Mouse (Mus musculus): Measurements from ENCODE around the gene Srprb. TPM values are rescaled to one million over a fixed set of nuclear protein-coding genes. Genes with fewer than 3 reads are reported as not detected.

The Srprb gene
- 26.9 and 27.0 TPM in 2 replicates for polyA plus RNA-seq (2015; fragmentation: Nextera tagmentation; extraction: Ambion mirVana)

- peak; percentile 91 for DNase-seq (ENCODE audit: low spot score)
Measured at GRCm38 (mm10) chr9:103201561-103202260, at the start of gene Srprb. Gene Srprb (minus strand): TSS chr9:103202137.

DNA sequence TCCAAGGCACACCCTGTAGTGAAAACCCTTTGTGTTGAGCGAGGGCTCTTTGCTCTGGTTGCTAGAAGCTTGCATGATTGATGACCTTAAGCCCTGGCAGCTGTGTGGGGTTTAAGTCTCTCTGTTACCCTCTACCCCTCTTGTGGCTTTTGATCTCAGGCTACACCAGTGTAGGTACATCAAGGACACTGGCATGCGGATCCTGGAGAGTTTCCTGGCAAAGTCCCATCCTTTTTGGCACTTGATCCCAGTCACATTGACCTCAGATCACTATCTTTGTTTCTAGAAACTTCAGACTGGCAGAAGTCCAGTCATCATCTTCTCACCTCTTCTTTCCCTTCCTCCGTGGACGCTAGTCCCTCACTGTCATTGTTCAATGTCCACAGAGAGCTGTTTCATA, 46.7 kb upstream of the Srprb start:
- no peak for DNase-seq (ENCODE audit: low spot score)

GRCm38 (mm10) chr9:103246526-103247168, 44.7 kb upstream of the Srprb start:
- DNase-seq (ENCODE audit: low spot score): no peak

GRCm38 (mm10) chr9:103243640-103244039, 41.7 kb upstream of the Srprb start:
- no peak for DNase-seq (ENCODE audit: low spot score)

- no peak for DNase-seq (ENCODE audit: low spot score)
Measured at GRCm38 (mm10) chr9:103241206-103241605, 39.3 kb upstream of the Srprb start.

DNA sequence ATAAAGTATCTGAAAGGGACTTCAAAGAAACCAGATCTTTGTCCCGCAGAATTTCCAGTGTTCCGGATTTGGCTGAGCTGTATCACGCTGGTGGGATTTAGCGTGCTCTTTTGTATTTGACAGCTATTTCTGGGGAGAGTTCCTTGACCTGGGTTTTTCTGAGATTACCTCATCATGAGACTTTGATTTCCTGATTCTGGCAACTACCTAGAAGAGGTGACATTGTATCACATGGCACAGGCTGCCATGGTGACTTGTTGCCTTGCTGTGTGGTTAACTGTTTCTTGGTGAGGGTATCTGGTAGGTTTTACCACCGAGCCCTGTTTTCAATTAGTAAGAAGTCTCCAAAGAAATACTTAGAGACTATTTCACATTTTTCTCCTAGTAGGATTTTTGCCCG, 37.5 kb upstream of the Srprb start:
- no peak for DNase-seq (ENCODE audit: low spot score)

GRCm38 (mm10) chr9:103234565-103235165, 32.7 kb upstream of the Srprb start:
- no peak for DNase-seq (ENCODE audit: low spot score)

DNA sequence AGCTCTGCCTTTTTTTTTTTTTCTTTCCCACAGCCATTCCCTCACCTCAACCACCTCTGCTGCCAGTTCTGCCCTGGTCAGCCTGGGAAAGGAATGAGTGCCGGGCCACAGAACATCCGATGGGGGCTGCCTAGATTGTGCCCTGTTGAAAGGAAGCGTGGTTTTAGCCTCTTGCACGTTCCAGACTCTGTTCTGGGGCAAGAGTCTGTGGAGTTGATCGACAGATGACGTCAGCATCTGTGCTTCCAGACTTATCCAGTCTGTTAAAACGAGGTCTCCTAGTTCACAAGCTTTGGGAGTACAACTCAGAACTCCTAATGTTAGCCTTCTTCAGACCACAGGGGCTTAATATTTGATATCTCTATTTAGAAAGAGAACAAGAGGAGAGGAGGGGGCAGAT, 32.1 kb upstream of the Srprb start:
- no peak for DNase-seq (ENCODE audit: low spot score)

- peak; percentile 38 for DNase-seq (ENCODE audit: low spot score)
Measured at GRCm38 (mm10) chr9:103233006-103233395, 31.1 kb upstream of the Srprb start.

DNA sequence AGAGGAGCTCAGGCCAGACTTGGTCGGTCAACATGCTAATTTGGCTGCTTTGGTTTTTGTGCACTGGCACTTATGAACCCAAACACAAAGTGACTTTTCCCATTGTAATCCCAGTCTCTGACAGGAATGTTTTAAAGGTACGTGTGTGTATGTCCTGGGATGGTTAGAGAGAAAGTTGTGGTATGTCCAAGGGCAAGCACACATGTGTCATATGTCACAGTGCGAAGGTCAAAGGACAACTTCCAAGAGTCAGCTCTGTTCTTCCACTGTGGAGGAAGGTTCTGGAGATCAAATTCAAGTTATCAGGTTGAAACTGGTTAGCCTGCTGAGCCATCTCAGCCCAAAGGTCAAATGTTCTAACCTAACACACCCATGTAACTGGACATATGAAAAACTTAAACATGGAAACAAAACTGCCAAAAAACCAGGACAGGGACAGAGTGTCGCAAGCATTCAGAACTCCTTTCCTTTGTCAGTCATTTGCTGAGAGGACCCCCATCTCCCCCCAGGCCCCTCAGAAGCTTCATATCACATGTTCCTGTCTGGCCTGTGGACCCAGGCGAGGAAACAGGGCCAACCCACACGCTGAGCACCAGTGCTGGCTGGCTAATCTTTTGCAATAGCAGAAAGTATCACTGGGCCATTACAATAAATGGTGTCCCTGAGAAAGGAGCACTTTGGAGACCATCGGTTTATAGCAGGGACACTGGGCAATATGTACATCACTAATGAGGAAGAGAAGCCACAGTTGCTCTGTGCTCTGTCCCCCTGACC, 30.5 kb upstream of the Srprb start:
- DNase-seq (ENCODE audit: low spot score): no peak

DNA sequence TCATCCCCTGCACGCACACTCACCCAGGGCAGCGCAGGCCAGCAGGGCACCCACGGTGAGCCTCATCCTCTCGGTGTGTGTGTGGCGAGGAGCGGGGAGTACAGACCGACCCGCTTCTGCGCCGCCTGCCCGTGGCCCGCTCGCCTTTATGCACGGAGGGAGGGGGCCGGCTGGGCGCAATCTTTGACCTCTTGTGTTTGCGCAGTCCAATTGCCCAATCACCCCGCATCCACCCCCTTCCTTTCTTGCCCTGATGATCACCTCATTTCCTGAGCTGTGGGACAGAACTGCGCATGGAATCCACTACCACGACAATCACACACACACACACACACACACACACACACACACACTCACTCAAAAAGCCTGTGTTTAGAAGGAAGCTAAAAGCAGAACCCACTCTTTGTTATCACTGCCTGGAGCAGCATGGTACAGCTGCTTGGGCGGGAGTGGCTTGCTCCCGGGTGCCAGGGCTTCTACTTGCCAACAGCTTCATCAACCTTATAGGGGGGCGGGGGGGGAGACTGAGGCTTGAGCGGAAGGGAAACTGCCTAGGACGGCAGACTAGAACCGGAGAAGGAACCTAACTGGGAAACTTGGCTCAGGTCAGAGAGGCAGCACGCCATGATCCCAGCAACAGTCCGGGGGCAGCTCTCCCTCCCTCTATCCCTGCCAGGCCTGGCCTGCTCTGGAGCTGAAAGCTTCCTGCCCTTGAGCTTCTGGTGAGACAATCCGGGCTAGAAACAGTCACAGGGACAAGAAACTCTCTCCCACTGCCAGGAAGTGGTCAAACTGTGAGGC, 28.4 kb upstream of the Srprb start, which contains the start of the genes Gm20425 and Trf:
Gene Gm20425, minus strand, starts transcription at position 157 of the 801 bp plus-strand sequence.
Gene Trf, minus strand, starts transcription at position 294 of the 801 bp plus-strand sequence.
- DNase-seq (ENCODE audit: low spot score): peak; percentile 16

DNA sequence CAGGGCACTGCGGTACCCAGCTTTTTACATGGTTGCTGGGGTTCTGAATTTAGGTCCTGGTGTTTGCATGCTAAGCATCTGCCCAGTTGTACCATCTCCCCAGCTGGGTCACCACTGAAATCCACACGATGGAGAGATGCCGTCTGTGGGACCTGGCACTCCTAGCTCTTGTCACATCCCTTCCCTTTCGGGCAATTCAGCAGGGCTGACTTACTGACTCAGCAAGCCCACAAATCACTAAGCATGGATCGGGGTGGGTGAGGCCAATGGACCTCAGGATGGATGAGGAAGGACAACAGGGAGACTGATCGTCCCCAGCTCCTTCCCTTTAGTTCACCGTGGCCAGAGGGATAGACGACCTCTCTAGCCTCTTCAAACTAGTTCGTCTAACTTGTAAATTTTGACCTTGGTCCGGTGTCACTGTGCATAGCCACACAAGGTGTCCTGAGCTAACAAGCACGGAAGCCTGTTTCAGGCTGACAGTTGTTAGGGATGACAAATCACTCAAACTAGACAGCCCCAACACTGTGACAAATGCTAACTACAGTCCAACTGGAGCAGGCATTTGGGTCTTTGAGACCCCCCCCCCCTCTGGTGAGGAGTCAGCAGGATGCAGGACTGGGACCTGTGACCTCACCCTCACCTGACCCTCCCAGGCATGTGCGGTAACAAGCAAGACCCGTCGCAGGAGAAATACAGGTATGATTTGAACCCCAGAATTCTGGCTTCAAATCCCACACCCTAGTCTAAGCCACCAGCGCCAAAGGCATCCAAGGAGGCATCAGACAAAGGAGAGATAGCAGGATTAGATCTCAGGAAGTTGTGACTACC, 27.3 kb upstream of the Srprb start:
- no peak for DNase-seq (ENCODE audit: low spot score)

GRCm38 (mm10) chr9:103228370-103229003, 26.6 kb upstream of the Srprb start:
- no peak for DNase-seq (ENCODE audit: low spot score)

- DNase-seq (ENCODE audit: low spot score): no peak
Measured at GRCm38 (mm10) chr9:103227760-103228159, 25.8 kb upstream of the Srprb start.

DNA sequence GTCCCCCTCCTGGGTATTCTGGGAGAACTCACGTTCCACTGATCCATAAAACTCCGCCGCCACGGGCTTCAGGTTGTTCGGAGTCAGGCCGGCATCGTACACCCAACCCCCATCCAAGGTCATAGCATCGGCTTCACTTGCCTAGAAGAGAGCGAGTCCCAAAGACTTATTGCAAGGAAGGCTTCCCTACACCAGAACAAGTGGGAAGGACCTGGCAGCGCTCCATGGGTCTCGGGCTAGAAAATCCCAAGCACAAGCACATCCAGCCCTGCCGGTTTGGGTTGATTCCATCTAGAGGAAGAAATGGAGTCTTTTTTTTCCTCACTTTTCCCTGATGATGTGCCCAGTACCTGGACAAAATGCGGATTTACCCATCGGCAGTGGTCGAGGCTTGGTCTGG, 24.9 kb upstream of the Srprb start:
- DNase-seq (ENCODE audit: low spot score): no peak

- peak; percentile 60 for DNase-seq (ENCODE audit: low spot score)
Measured at GRCm38 (mm10) chr9:103225464-103225863, 23.5 kb upstream of the Srprb start.

GRCm38 (mm10) chr9:103224721-103225120, 22.8 kb upstream of the Srprb start:
- DNase-seq (ENCODE audit: low spot score): no peak

GRCm38 (mm10) chr9:103214281-103214680, 12.3 kb upstream of the Srprb start:
- DNase-seq (ENCODE audit: low spot score): no peak

DNA sequence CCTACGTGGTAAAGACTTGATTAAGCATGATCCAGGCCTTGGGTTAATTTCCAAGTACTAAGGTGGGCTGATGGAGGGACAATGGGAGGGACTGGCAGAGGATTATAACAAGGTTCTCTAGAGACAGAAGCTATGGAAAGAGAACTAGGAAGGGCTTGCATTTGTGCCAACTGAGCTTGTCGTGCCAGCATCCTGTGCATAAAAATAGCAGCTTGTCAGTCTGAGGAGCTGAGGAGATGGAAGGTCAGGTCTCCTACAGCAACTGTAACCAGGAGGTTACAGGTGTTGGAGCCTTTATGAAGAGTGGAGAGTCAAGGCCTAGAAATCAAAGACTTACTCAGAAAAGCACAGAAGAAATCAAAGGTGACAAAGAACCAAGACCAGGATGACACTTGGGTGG, 11.7 kb upstream of the Srprb start:
- DNase-seq (ENCODE audit: low spot score): no peak

All from thymus, postnatal 0 days (tissue).